Mouse (Mus musculus) testis, adult 2 months (tissue): ENCODE measurements around the gene Pepd. TPM values are rescaled to one million over a fixed set of nuclear protein-coding genes. Genes with fewer than 3 reads are reported as not detected.

Source experiments
- H3K27ac ChIP-seq: fragments of 200-500 bp; 2 replicates; pipeline ENCODE4 v1.5.1; 2012; ENCODE audit warnings: low read depth, low read length; ENCODE audit not compliant: control insufficient read depth, insufficient read depth
- H3K27me3 ChIP-seq: fragments of 200-500 bp; 2 replicates; pipeline ENCODE4 v1.6.1; 2012; ENCODE audit warnings: mild to moderate bottlenecking, low read length, moderate library complexity; ENCODE audit not compliant: control insufficient read depth, insufficient read depth
- H3K36me3 ChIP-seq: fragments of 200-500 bp; 2 replicates; pipeline ENCODE4 v1.6.1; 2012; ENCODE audit warnings: mild to moderate bottlenecking, low read length; ENCODE audit not compliant: control insufficient read depth, insufficient read depth
- H3K4me1 ChIP-seq: fragments of 200-500 bp; 2 replicates; pipeline ENCODE4 v1.6.1; 2012; ENCODE audit warnings: low read length; ENCODE audit not compliant: control insufficient read depth, insufficient read depth
- H3K4me3 ChIP-seq: fragments of 200-500 bp; 2 replicates; pipeline ENCODE4 v1.5.1; 2012; ENCODE audit warnings: low read depth, mild to moderate bottlenecking, low read length, moderate library complexity, mixed read lengths; ENCODE audit not compliant: control insufficient read depth
- CTCF ChIP-seq: fragments of 200-500 bp; IDR thresholded peaks from 2 replicates; pipeline ENCODE4 v1.5.1; 2012; ENCODE audit warnings: low read depth, mild to moderate bottlenecking, inconsistent platforms, low read length, moderate library complexity; ENCODE audit not compliant: control insufficient read depth, insufficient read depth, insufficient replicate concordance
- POLR2A ChIP-seq: fragments of 200-500 bp; IDR thresholded peaks from 2 replicates; pipeline ENCODE4 v1.6.1; 2012; ENCODE audit warnings: low read depth, mild to moderate bottlenecking, inconsistent platforms, low read length, moderate library complexity; ENCODE audit not compliant: control insufficient read depth
- polyA plus RNA-seq: library from polyadenylated mRNA; depleted of rRNA; stranded (reverse); fragments of >200 nt; gene quantifications from 2 replicates; pipeline ENCODE4 v1.2.3, GENCODE M21; 2012

Pepd gene
- polyA plus RNA-seq, 1 experiment = 15.4 TPM

- H3K36me3 ChIP-seq = no peaks in the 10 kb centered on the region
- H3K4me1 ChIP-seq = no peaks in the 10 kb centered on the region
- no peak for TF ChIP-seq POLR2A
- TF ChIP-seq CTCF = no peak
- no peaks in the 10 kb centered on the region for H3K27me3 ChIP-seq
- no peak overlapping the region for H3K27ac ChIP-seq
- H3K4me3 ChIP-seq = no peak overlapping the region
These were observed 6.2 kb downstream of the Pepd start for GRCm38 (mm10) chr7:34918416-34918815.

- Histone ChIP-seq H3K27ac (no peak overlapping the region), H3K36me3 (no peaks in the 10 kb centered on the region), H3K4me1 (no peaks in the 10 kb centered on the region), H3K27me3 (no peaks in the 10 kb centered on the region), H3K4me3 (no peak overlapping the region)
- TF ChIP-seq CTCF (no peak), POLR2A (no peak)
These were observed 6.9 kb downstream of the Pepd start for GRCm38 (mm10) chr7:34919054-34919453.

GRCm38 (mm10) chr7:34919809-34920208 lies 7.6 kb downstream of the Pepd start:
- H3K4me1 ChIP-seq = no peaks in the 10 kb centered on the region
- TF ChIP-seq POLR2A (no peak), CTCF (peak; percentile 97; the same call in 1 of the 2 replicates)
- H3K4me3 ChIP-seq = no peak overlapping the region
- H3K27ac ChIP-seq = no peak overlapping the region
- no peaks in the 10 kb centered on the region for H3K36me3 ChIP-seq
- H3K27me3 ChIP-seq = no peaks in the 10 kb centered on the region

GRCm38 (mm10) chr7:34925208-34925607 lies 13.0 kb downstream of the Pepd start:
- Histone ChIP-seq H3K4me3 (no peak overlapping the region), H3K27me3 (no peaks in the 10 kb centered on the region), H3K36me3 (no peaks in the 10 kb centered on the region), H3K27ac (no peak overlapping the region), H3K4me1 (no peaks in the 10 kb centered on the region)
- no peak for TF ChIP-seq POLR2A
- no peak for TF ChIP-seq CTCF

GRCm38 (mm10) chr7:34925956-34926355 lies 13.8 kb downstream of the Pepd start:
- H3K4me3 ChIP-seq = no peak overlapping the region
- no peaks in the 10 kb centered on the region for H3K27me3 ChIP-seq
- H3K27ac ChIP-seq = no peak overlapping the region
- H3K36me3 ChIP-seq = no peaks in the 10 kb centered on the region
- no peak for TF ChIP-seq POLR2A
- TF ChIP-seq CTCF = no peak
- no peaks in the 10 kb centered on the region for H3K4me1 ChIP-seq

GRCm38 (mm10) chr7:34929614-34930262 lies 17.6 kb downstream of the Pepd start:
- no peak overlapping the region for H3K4me3 ChIP-seq
- no peaks in the 10 kb centered on the region for H3K4me1 ChIP-seq
- no peaks in the 10 kb centered on the region for H3K36me3 ChIP-seq
- no peak overlapping the region for H3K27ac ChIP-seq
- TF ChIP-seq POLR2A (no peak), CTCF (no peak)
- no peaks in the 10 kb centered on the region for H3K27me3 ChIP-seq

GRCm38 (mm10) chr7:34930263-34930757 lies 18.1 kb downstream of the Pepd start:
- TF ChIP-seq CTCF (no peak), POLR2A (no peak)
- no peaks in the 10 kb centered on the region for H3K36me3 ChIP-seq
- no peak overlapping the region for H3K27ac ChIP-seq
- no peak overlapping the region for H3K4me3 ChIP-seq
- no peaks in the 10 kb centered on the region for H3K27me3 ChIP-seq
- no peaks in the 10 kb centered on the region for H3K4me1 ChIP-seq

GRCm38 (mm10) chr7:34932631-34933030 lies 20.5 kb downstream of the Pepd start:
- Histone ChIP-seq H3K36me3 (no peaks in the 10 kb centered on the region), H3K27me3 (no peaks in the 10 kb centered on the region), H3K4me3 (no peak overlapping the region), H3K4me1 (no peaks in the 10 kb centered on the region), H3K27ac (no peak overlapping the region)
- no peak for TF ChIP-seq CTCF
- no peak for TF ChIP-seq POLR2A
